Mouse (Mus musculus) brain, embryonic 14.5 days (tissue): ENCODE results near the gene Fam185a. TPM values are rescaled to one million over a fixed set of nuclear protein-coding genes. Genes with fewer than 3 reads are reported as not detected.

Source experiments
- DNase-seq: peaks from one replicate; pipeline ENCODE4 v3.0.0-alpha.2; 2011; ENCODE audit warnings: low read depth
- CTCF ChIP-seq: fragments of 200-500 bp; IDR thresholded peaks from 2 replicates; pipeline ENCODE4 v1.5.1; 2012; ENCODE audit warnings: inconsistent platforms, mild to moderate bottlenecking, moderate library complexity, borderline replicate concordance; ENCODE audit not compliant: insufficient read depth, insufficient read length; ENCODE audit errors: extremely low read depth
- POLR2A ChIP-seq: fragments of 200-500 bp; IDR thresholded peaks from 2 replicates; pipeline ENCODE4 v1.6.1; 2012; ENCODE audit warnings: mild to moderate bottlenecking, inconsistent platforms, borderline replicate concordance; ENCODE audit not compliant: poor library complexity, insufficient read depth, insufficient read length, severe bottlenecking; ENCODE audit errors: extremely low read depth
- polyA plus RNA-seq: library from polyadenylated mRNA; depleted of rRNA; stranded (reverse); fragments of >200 nt; gene quantifications from 2 replicates; pipeline ENCODE4 v1.2.3, GENCODE M21; 2012

The Fam185a gene
- polyA plus RNA-seq, 1 experiment, result 4.7 TPM

DNA sequence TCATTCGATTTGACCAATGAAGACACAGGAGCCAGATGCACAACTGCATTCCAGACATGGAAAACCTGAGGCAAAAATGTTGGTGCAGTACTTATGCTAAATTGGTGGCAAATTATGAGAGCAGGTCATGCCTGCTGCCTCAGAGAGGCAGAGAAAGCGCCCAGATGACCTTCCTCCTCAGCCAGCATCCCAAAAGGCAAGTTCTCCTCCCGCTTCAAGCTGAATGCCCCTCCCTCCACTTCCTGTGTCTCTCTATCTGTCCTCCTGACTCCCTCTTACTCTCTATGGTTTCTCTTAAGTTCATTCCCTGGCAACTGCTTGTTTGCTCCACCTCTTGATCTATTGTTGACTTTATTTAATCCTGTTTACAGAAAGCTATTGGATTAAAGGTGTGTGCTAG lies 70.0 kb downstream of the Fam185a start:
- TF ChIP-seq POLR2A (no peak), CTCF (no peak)

DNA sequence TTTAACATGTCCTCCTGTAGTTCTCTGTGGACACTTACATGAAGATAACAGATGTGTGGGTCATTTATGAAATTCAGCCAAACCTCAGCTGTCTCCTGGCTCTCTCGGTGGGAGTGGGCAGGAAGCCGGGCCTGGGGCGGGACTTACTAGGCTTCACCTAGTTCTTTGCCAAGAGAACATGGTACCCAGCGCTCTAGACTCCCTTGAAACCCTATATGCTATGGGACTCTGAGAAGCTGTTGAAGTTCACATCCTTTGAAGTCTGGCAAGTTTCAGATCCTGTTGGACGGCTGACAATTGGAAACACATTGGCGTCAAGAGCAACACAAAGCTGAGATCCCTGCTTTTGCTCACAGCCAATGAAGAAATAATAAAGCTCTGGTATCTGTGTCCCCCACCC lies 71.6 kb downstream of the Fam185a start:
- DNase-seq, result peak; percentile 60
- TF ChIP-seq POLR2A (no peak), CTCF (no peak)

More for the DNA sequence above, 70.0 kb downstream of the Fam185a start:
- no peak for DNase-seq

DNA sequence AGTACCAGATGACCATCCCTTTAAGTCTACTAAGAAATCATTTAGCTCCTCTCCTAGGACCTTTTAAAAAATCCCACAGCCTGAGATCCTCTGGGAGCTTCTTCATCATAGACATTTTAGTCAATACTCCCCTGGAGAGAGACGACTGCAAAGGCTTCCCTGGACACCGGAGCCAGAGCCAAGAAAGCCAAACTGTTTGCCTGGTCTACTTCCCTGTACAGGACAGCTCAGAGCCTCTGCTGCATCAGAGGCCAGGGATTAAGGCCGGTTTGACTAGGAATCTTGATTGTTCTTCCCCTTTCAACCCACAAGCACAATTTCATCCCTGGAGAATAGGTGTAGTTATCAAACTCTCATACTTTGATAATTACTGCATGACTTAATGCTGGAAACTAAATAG lies 72.1 kb downstream of the Fam185a start:
- DNase-seq, result no peak
- no peak for TF ChIP-seq POLR2A
- no peak for TF ChIP-seq CTCF

DNA sequence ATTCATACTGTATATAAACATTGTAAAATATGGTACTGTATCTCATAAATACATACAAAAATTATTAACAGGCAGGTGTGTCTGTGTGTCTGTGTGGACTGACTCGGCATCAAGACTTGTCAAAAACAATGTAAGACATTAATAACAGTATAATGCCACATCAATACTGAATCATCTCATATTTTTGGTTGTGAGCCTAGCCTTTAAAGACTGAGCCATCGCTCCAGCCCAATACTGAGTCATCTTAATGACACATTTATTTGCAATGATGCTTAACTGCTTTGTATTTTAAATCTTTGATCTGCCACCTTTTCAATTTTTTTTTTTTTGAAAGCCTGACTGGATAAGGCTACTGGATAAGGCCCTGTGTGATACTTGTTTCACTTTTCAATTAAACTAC lies 73.7 kb downstream of the Fam185a start:
- DNase-seq, result no peak
- TF ChIP-seq POLR2A (no peak), CTCF (no peak)

DNA sequence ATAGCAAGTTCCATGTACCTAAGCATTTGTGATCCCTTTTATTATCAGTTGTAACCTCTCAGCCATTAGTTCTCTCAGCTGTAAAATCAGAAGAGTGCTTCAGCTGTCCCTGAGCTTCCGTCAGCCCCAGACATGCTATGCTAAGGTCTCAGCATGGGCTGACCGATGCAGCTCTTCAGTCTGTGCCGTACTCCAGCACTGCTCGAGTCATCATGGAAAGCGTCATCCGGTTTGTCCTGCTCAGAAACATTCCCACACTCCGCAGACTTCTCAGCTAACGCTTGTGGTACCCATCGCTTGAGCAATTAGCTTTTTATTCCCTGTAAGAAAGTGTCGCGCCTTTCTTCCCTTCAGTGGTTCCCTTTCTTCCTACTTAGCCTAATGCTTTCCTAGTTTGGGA lies 74.2 kb downstream of the Fam185a start:
- DNase-seq, result no peak
- no peak for TF ChIP-seq POLR2A
- TF ChIP-seq CTCF, result no peak

DNA sequence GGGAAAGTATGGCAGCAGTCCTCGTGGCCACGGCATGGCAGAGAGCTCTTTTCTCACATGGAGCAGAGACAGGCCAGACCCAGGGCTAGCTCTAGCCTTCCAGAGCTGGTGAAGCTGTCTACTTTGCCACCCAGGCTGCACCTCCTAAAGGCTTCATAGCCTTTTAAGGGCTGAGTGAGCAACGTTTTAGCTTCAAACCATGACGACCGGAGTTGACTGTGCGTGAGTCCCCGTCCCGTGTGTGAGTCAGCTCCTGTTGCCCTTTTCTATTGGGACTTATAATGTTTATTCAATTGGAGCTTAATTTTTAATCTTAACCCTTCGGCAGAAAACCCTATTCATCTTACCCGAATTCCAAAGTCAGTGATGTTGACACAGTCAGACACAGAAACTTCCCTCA lies 75.4 kb downstream of the Fam185a start:
- no peak for DNase-seq
- TF ChIP-seq POLR2A (no peak), CTCF (no peak)

DNA sequence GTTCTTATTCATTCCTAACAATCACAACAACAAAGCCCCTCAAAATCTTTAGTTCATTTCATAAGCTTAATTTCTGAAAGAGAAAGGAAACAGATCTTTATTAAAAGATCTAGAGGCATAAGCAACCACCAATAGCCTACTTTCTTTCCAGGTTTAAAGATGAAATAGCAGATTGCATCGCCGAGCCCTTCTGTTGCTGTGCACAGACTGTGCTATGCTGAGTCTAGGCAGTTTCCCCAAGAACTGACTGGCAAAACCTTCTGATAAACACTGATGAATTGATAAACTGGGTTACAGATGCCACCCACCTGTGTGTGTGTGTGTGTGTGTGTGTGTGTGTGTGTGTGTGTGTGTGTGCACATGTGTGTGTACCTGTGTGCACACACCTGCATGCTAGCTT lies 76.2 kb downstream of the Fam185a start:
- peak; percentile 27 for DNase-seq
- TF ChIP-seq CTCF (no peak), POLR2A (no peak)

DNA sequence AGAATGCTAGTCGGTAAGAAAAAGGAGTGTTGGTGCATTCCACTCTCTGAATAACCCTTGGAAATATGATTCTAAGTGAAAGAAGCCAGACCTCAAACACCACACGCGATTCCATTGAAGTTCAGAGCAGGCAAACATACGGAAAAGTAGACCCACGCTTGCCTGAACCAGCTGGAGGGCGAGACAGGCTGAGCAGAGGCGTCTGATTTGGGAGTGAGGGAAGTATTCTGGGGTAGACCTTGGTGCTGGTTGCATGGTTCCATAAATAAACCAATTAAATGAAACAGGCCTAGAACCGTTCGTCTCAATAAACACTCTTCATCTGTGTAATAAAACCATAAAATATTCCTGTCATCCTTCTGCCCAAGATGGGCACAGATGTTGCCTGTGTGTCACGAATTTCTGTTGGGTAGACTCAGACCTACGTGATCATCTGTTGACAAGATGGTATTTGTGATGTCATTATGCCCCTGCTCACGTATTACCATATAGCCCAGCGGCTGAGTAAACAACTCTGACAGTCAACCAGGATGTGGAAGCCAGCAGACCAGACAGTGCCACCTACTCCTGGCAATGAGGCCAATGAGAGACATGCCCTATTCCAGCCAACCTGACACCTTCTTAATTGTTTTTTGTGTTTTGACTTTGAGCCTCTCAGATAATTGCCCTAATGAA lies 78.3 kb downstream of the Fam185a start:
- no peak for TF ChIP-seq CTCF
- TF ChIP-seq POLR2A, result no peak
- no peak for DNase-seq

DNA sequence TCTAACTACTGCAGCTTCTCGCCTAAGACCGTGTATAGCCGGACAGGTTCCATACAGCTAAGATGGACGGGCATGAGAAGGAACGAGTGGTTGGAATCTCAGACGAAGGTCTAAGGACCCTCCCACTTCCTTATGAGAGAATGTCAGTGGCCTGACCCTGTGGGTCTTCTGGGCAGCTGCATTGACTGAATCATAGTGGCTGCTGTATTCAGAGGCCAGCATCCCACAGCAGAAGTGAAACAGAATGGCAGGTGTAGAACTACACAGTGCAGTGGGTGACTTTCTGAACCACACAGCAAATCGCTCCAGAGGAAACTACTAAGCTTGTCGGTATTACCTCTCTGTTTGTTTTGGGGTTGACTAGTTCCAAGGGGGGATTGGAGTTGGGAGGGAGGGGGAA lies 80.4 kb downstream of the Fam185a start:
- no peak for DNase-seq
- TF ChIP-seq POLR2A, result no peak
- no peak for TF ChIP-seq CTCF

DNA sequence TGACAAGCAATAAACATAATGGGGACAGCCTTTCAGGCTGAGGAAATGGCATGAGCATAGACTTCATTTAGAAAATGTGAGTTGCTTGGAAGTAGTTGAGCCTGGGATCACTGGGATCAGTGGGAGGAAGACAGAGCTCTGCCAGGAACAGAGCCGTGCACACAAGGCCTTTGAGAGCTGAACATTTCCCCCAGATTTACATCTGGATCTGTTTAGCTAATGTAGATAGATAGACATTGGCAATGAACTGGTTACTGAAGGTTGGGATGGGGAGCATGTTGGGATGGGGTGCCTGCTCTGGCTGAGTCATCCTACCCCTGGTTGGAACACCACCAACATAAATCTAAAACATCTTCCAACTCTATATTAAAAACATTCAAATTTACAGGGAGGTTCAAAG lies 82.1 kb downstream of the Fam185a start:
- TF ChIP-seq CTCF (no peak), POLR2A (no peak)
- no peak for DNase-seq

DNA sequence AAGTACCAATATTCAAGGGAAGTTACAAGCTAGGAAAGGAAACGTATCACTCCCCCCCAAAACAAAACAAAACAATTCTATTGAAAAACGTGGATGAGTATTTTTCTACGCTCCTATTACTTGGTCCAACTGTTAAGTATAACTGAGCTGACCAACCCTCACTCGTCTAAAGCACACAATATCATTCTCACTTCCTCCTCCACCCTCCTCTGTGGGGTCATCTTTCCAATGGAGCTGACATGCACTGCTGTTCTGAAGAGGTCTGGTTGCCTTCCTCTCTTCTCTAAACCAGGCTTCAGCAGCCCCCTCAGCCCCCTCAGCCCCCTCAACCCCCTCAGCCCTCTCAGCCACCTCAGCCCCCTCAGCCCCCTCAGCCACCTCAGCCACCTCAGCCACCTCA lies 85.0 kb downstream of the Fam185a start:
- no peak for DNase-seq
- TF ChIP-seq CTCF, result no peak
- no peak for TF ChIP-seq POLR2A

DNA sequence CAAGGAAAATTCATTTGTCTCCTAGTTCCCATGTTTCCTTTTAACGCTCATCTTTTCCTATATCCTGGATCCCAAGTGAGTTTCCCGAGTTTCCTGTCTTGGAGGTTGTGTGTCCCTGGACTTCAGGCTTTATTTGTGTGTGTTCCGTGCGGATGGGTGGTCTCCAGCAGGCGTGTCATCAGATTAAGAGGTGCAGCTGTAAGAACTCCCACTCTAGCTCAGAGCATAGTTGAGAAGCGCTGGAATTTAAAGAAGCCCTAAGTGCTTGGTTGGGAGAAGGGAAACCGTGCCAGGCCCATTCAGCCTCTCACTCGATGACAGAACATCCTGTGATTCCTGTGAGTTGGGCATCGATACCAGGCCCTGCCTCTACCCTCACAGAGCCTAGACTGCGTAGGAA lies 88.6 kb downstream of the Fam185a start:
- TF ChIP-seq POLR2A, result no peak
- no peak for TF ChIP-seq CTCF
- DNase-seq, result no peak
